Mouse (Mus musculus) liver, postnatal 0 days (tissue): Measurements from ENCODE around the gene Ros1. TPM values are rescaled to one million over a fixed set of nuclear protein-coding genes. Genes with fewer than 3 reads are reported as not detected.

ENCODE experiments used
- ATAC-seq: fragments of 200-750 bp; cut with Nextera tagmentation; 2 replicates; pipeline ENCODE4 v1.8.0; 2017; ENCODE audit warnings: mild to moderate bottlenecking, moderate library complexity
- DNase-seq: peaks from one replicate; pipeline ENCODE4 v3.0.0-alpha.2; 2016
- H3K27ac ChIP-seq: fragments of 300-500 bp; sonication (generic); 2 replicates; pipeline ENCODE4 v1.5.1; 2014; ENCODE audit warnings: antibody characterized with exemption, moderate library complexity, mild to moderate bottlenecking, low read depth
- H3K27me3 ChIP-seq: fragments of 300-500 bp; sonication (generic); 2 replicates; pipeline ENCODE4 v1.6.1; 2014; ENCODE audit warnings: low read length, control low read depth, mixed read lengths; ENCODE audit not compliant: insufficient read depth
- H3K36me3 ChIP-seq: fragments of 300-500 bp; sonication (generic); replicated peaks from 2 replicates; pipeline ENCODE4 v1.6.1; 2014; ENCODE audit warnings: mild to moderate bottlenecking, control low read depth, low read length, moderate library complexity, mixed read lengths; ENCODE audit not compliant: insufficient read depth
- H3K4me1 ChIP-seq: fragments of 300-500 bp; sonication (generic); 2 replicates; pipeline ENCODE4 v1.6.1; 2014; ENCODE audit warnings: antibody characterized with exemption, mild to moderate bottlenecking, control low read depth; ENCODE audit not compliant: insufficient read depth
- H3K4me2 ChIP-seq: fragments of 300-500 bp; sonication (generic); 2 replicates; pipeline ENCODE4 v1.6.1; 2014; ENCODE audit warnings: low read depth, mild to moderate bottlenecking, low read length, moderate library complexity, mixed read lengths
- H3K4me3 ChIP-seq: fragments of 300-500 bp; sonication (generic); 2 replicates; pipeline ENCODE4 v1.5.1; 2014; ENCODE audit warnings: low read depth, low read length
- H3K9ac ChIP-seq: fragments of 300-500 bp; sonication (generic); replicated peaks from 2 replicates; pipeline ENCODE4 v1.6.1; 2014; ENCODE audit warnings: mild to moderate bottlenecking, moderate library complexity
- H3K9me3 ChIP-seq: fragments of 300-500 bp; sonication (generic); 2 replicates; pipeline ENCODE4 v1.6.1; 2016; ENCODE audit warnings: mild to moderate bottlenecking, control low read depth, low read length, mixed read lengths
- CTCF ChIP-seq: sonication (generic); IDR thresholded peaks from 2 replicates; pipeline ENCODE4 v1.5.1; 2016; ENCODE audit warnings: antibody characterized with exemption, low read depth
- EP300 ChIP-seq: IDR thresholded peaks from 2 replicates; pipeline ENCODE4 v1.6.1; 2016; ENCODE audit warnings: antibody characterized with exemption, low read depth, mild to moderate bottlenecking
- WGBS: fragments of 180-500 bp; shearing (Covaris S2); extraction: QIAGEN DNeasy Blood & Tissue Kit; methylation state at CpG from one replicate; pipeline ENCODE4 v1.1.7; 2014; ENCODE audit not compliant: insufficient replicate concordance; 5-methylcytosine and 5-hydroxymethylcytosine counted together
- polyA plus RNA-seq: library from polyadenylated mRNA; unstranded; fragments of >200 nt; fragmentation: Nextera tagmentation; extraction: Ambion mirVana; gene quantifications from 2 replicates; pipeline ENCODE4 v1.2.1, GENCODE M21; 2015

The Ros1 gene
- polyA plus RNA-seq, 1 experiment from 2014 or later, result not detected

- ATAC-seq, result no peak
- WGBS, result 39% methylated on average over 4 of the region's 4 CpGs
- DNase-seq, result no peak
These were observed 88.8 kb downstream of the Ros1 start for GRCm38 (mm10) chr10:52106164-52106757.

GRCm38 (mm10) chr10:52101273-52101672 lies 93.8 kb downstream of the Ros1 start:
- no peak overlapping the region for H3K4me2 ChIP-seq

More at GRCm38 (mm10) chr10:52106164-52106757, 88.8 kb downstream of the Ros1 start:
- Histone ChIP-seq H3K27ac (no peak overlapping the region), H3K4me2 (no peak overlapping the region), H3K9ac (no peak overlapping the region), H3K9me3 (no peaks in the 10 kb centered on the region), H3K36me3 (no peaks in the 10 kb centered on the region), H3K4me1 (no peaks in the 10 kb centered on the region), H3K4me3 (no peak overlapping the region), H3K27me3 (no peaks in the 10 kb centered on the region)
- no peak for TF ChIP-seq EP300
- TF ChIP-seq CTCF, result peak; percentile 73

GRCm38 (mm10) chr10:52092181-52092580 lies 102.9 kb downstream of the Ros1 start:
- no peak overlapping the region for H3K4me3 ChIP-seq
- no peak overlapping the region for H3K9ac ChIP-seq
- no peaks in the 10 kb centered on the region for H3K9me3 ChIP-seq
- H3K4me1 ChIP-seq, result no peaks in the 10 kb centered on the region
- TF ChIP-seq EP300 (no peak), CTCF (no peak)
- 76% methylated on average over 4 of the region's 4 CpGs for WGBS
- no peaks in the 10 kb centered on the region for H3K27me3 ChIP-seq
- H3K36me3 ChIP-seq, result no peaks in the 10 kb centered on the region
- H3K27ac ChIP-seq, result no peak overlapping the region
- H3K4me2 ChIP-seq, result no peak overlapping the region
- DNase-seq (no peak), ATAC-seq (no peak)

More at GRCm38 (mm10) chr10:52101273-52101672, 93.8 kb downstream of the Ros1 start:
- H3K9ac ChIP-seq, result no peak overlapping the region
- H3K27ac ChIP-seq, result no peak overlapping the region
- no peaks in the 10 kb centered on the region for H3K4me1 ChIP-seq
- H3K4me3 ChIP-seq, result no peak overlapping the region
- WGBS, result 60% methylated on average over 1 of the region's 1 CpGs
- H3K36me3 ChIP-seq, result no peaks in the 10 kb centered on the region
- TF ChIP-seq CTCF, result no peak
- TF ChIP-seq EP300, result no peak
- no peak for DNase-seq
- H3K9me3 ChIP-seq, result no peaks in the 10 kb centered on the region
- no peak for ATAC-seq
- H3K27me3 ChIP-seq, result no peaks in the 10 kb centered on the region

GRCm38 (mm10) chr10:52086681-52087080 lies 108.4 kb downstream of the Ros1 start:
- Histone ChIP-seq H3K27me3 (no peaks in the 10 kb centered on the region), H3K4me2 (no peak overlapping the region), H3K27ac (no peak overlapping the region), H3K4me3 (no peak overlapping the region), H3K36me3 (no peaks in the 10 kb centered on the region), H3K9ac (no peak overlapping the region), H3K4me1 (no peaks in the 10 kb centered on the region), H3K9me3 (no peaks in the 10 kb centered on the region)
- TF ChIP-seq CTCF, result no peak
- no peak for TF ChIP-seq EP300
- no peak for ATAC-seq
- 80% methylated on average over 6 of the region's 6 CpGs for WGBS
- DNase-seq, result no peak

DNA sequence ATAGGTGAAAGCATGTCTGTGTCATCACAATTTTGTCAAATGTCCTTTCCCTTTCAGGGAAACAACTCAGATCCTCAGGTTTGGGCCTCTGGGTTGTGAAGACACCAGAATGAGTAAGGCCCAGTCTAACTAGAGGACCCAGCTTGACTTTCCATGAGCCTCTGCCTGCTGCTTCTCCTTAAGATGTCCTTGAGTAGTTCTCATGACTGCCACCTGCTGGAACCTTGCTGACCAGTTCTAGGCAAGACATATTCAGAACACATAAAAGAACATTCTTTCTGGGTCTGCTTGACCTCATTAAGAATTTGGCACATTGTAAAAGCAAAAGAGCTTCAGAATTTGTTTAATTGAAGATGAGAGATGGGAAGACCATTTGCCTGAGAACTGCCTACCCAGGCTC lies 122.6 kb downstream of the Ros1 start:
- TF ChIP-seq EP300 (no peak), CTCF (peak; percentile 52)
- Histone ChIP-seq H3K27ac (no peak overlapping the region), H3K27me3 (no peaks in the 10 kb centered on the region), H3K9ac (no peak overlapping the region), H3K9me3 (no peaks in the 10 kb centered on the region), H3K36me3 (no peaks in the 10 kb centered on the region), H3K4me1 (no peaks in the 10 kb centered on the region), H3K4me2 (no peak overlapping the region), H3K4me3 (no peak overlapping the region)
- peak; percentile 28 for DNase-seq
- no peak for ATAC-seq

DNA sequence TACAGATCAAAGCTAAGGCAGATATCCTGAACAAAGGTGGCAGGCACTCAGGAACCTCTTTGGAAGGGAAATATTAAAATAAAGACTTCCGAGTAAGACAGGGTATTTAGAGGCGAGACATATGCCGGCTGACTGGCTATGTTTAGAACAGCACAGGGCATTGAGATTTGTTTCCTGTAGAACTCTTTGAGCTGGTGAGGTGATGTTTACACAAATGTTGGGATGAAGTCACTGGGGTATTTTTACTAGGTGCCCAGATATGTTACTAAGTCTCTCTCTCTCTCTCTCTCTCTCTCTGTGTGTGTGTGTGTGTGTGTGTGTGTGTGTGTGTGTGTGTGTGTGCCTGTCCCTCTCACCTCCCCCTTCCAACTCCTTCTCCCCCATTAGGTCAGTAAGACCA lies 146.8 kb downstream of the Ros1 start:
- no peak overlapping the region for H3K4me3 ChIP-seq
- no peaks in the 10 kb centered on the region for H3K9me3 ChIP-seq
- 43% methylated on average over 3 of the region's 3 CpGs for WGBS
- H3K4me2 ChIP-seq, result no peak overlapping the region
- H3K27me3 ChIP-seq, result no peaks in the 10 kb centered on the region
- no peaks in the 10 kb centered on the region for H3K4me1 ChIP-seq
- no peak for ATAC-seq
- H3K9ac ChIP-seq, result no peak overlapping the region
- TF ChIP-seq CTCF (no peak), EP300 (no peak)
- no peaks in the 10 kb centered on the region for H3K36me3 ChIP-seq
- no peak overlapping the region for H3K27ac ChIP-seq
- DNase-seq, result no peak

DNA sequence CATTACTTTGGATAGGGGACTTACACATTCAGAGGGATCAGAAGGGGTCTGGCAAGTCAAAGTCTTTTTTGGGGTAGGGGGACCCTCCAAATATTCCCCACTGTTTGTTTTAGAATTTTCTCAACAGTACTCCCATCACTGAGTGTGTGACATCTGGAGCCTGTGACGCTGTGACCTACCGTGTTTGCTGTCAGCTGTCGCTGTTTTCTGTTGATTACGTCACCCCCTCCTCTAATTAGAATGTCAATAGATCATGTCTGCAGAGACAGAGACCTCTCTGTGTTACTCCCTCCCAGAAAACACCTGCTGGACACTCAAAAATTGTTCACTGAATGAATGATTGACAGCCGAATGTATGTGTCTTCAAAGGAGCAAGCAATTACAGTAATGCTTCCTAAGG lies 152.0 kb downstream of the Ros1 start:
- WGBS, result 68% methylated on average over 5 of the region's 5 CpGs
- no peak overlapping the region for H3K9ac ChIP-seq
- no peak overlapping the region for H3K27ac ChIP-seq
- H3K4me3 ChIP-seq, result no peak overlapping the region
- no peaks in the 10 kb centered on the region for H3K27me3 ChIP-seq
- H3K4me1 ChIP-seq, result no peaks in the 10 kb centered on the region
- TF ChIP-seq CTCF (no peak), EP300 (no peak)
- no peaks in the 10 kb centered on the region for H3K36me3 ChIP-seq
- H3K4me2 ChIP-seq, result no peak overlapping the region
- DNase-seq, result no peak
- no peak for ATAC-seq
- H3K9me3 ChIP-seq, result no peaks in the 10 kb centered on the region
